35 mouse cellular contexts compared by ENCODE assay signal in genomic region chr12:10480781-10481180, GRCm38 (mm10).
"Had no signal": no experiment of that assay in that cellular context is flagged by ENCODE, and none has a peak within 500 bp of the region (broad histone marks: within the 10 kb centered on the region; RNA-seq: fewer than 3 reads in every experiment).

No protein-coding gene starts in this region.

- H3K27ac ChIP-seq: heart, embryonic 10.5 days; heart, embryonic 13.5 days; heart, embryonic 15.5 days; hindbrain, embryonic 10.5 days; hindbrain, embryonic 12.5 days; hindbrain, embryonic 13.5 days; hindbrain, embryonic 14.5 days; hindbrain, embryonic 15.5 days; intestine, embryonic 15.5 days; kidney, embryonic 15.5 days; kidney, postnatal 0 days; layer of hippocampus, adult 2 months; left cerebral cortex, adult 2 months had no signal

- ATAC-seq: hindbrain, embryonic 16.5 days; inflammation-experienced regulatory T-cells, adult 6 months; intestine, embryonic 15.5 days; intestine, embryonic 16.5 days; intestine, postnatal 0 days had no signal

- H3K9ac ChIP-seq: heart, embryonic 12.5 days; heart, embryonic 13.5 days; heart, embryonic 15.5 days; hindbrain, embryonic 12.5 days; hindbrain, embryonic 13.5 days; hindbrain, embryonic 14.5 days; hindbrain, embryonic 15.5 days; intestine, embryonic 15.5 days; kidney, embryonic 15.5 days had no signal

- H3K4me3 ChIP-seq: heart, embryonic 10.5 days; heart, embryonic 12.5 days; heart, embryonic 13.5 days; heart, embryonic 15.5 days; hindbrain, embryonic 10.5 days; hindbrain, embryonic 12.5 days; hindbrain, embryonic 13.5 days; hindbrain, embryonic 15.5 days; intestine, embryonic 15.5 days; kidney, embryonic 15.5 days; layer of hippocampus, adult 2 months; left cerebral cortex, adult 2 months had no signal

- H3K9me3 ChIP-seq: heart, embryonic 10.5 days; heart, embryonic 12.5 days; heart, embryonic 13.5 days; heart, embryonic 15.5 days; hindbrain, embryonic 10.5 days; hindbrain, embryonic 12.5 days; hindbrain, embryonic 13.5 days; hindbrain, embryonic 15.5 days; intestine, embryonic 15.5 days; kidney, embryonic 15.5 days had no signal

- DNase-seq: heart, postnatal 10 days; heart, postnatal 14 days; heart, postnatal 36 days; heart, postnatal 4 days; kidney, adult 11 months; kidney, adult 18-20 months; kidney, adult 2 months; kidney, adult 8-10 months; kidney, adult 9 months; kidney, postnatal 10 days; kidney, postnatal 14 days; kidney, postnatal 25 days; kidney, postnatal 36 days; kidney, postnatal 4 days; layer of hippocampus, adult 9-11 months; layer of hippocampus, postnatal 36 days had no signal

- H3K4me2 ChIP-seq: heart, embryonic 11.5 days; heart, embryonic 12.5 days; heart, embryonic 13.5 days; heart, embryonic 15.5 days; hindbrain, embryonic 12.5 days; hindbrain, embryonic 13.5 days; hindbrain, embryonic 14.5 days; hindbrain, embryonic 15.5 days; intestine, embryonic 15.5 days; kidney, embryonic 15.5 days had no signal

- H3K27me3 ChIP-seq: heart, embryonic 12.5 days; heart, embryonic 13.5 days; heart, embryonic 15.5 days; hindbrain, embryonic 12.5 days; hindbrain, embryonic 13.5 days; hindbrain, embryonic 15.5 days; intestine, embryonic 15.5 days; kidney, embryonic 15.5 days had no signal

- H3K36me3 ChIP-seq: heart, embryonic 10.5 days; heart, embryonic 12.5 days; heart, embryonic 13.5 days; heart, embryonic 15.5 days; hindbrain, embryonic 10.5 days; hindbrain, embryonic 12.5 days; hindbrain, embryonic 13.5 days; hindbrain, embryonic 15.5 days; intestine, embryonic 15.5 days; kidney, embryonic 15.5 days had no signal

- H3K4me1 ChIP-seq: heart, embryonic 12.5 days; heart, embryonic 15.5 days; hindbrain, embryonic 10.5 days; hindbrain, embryonic 12.5 days; hindbrain, embryonic 13.5 days; hindbrain, embryonic 15.5 days; intestine, embryonic 15.5 days; kidney, embryonic 15.5 days had no signal
